Mouse (Mus musculus) G1E-ER4 (cell line): ENCODE data around the gene Fgfr2. TPM values are rescaled to one million over a fixed set of nuclear protein-coding genes. Genes with fewer than 3 reads are reported as not detected.

Source experiments
- GATA1 ChIP-seq: IDR thresholded peaks from one replicate; pipeline ENCODE4 v1.8.0; 2012; ENCODE audit warnings: low read length, inconsistent platforms
- polyA plus RNA-seq: library from polyadenylated mRNA; stranded (reverse); fragments of >175 nt; gene quantifications from 2 replicates; pipeline ENCODE4 v1.2.3, GENCODE M21; 2012

The Fgfr2 gene
- polyA plus RNA-seq, 1 experiment: not detected

- no peak for TF ChIP-seq GATA1
Measured at GRCm38 (mm10) chr7:130818813-130819212, 2304.3 kb downstream of the Fgfr2 start.

- no peak for TF ChIP-seq GATA1
Measured at GRCm38 (mm10) chr7:130816243-130816642, 2306.9 kb downstream of the Fgfr2 start.

DNA sequence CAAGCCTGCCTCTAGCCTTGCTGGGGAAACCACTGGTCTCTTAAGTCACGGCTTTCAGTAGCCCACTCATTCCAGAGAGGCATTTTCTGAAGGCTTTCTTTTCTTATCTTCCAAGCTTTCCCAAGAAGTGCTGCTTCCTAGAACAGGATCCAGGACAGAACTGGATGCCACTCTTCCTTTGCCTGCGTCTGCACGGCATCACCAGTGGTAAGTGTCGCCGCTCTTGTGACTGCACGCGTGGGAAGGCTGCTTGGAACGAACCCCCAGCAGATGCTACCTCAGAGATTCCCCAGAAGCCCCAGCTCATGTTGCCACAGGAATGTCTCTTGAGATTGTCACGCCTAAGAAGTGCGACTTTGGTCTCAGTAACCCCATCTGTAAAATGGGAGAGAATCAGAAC lies 2307.5 kb downstream of the Fgfr2 start:
- TF ChIP-seq GATA1: no peak

GRCm38 (mm10) chr7:130812407-130812806 lies 2310.7 kb downstream of the Fgfr2 start:
- TF ChIP-seq GATA1: no peak

DNA sequence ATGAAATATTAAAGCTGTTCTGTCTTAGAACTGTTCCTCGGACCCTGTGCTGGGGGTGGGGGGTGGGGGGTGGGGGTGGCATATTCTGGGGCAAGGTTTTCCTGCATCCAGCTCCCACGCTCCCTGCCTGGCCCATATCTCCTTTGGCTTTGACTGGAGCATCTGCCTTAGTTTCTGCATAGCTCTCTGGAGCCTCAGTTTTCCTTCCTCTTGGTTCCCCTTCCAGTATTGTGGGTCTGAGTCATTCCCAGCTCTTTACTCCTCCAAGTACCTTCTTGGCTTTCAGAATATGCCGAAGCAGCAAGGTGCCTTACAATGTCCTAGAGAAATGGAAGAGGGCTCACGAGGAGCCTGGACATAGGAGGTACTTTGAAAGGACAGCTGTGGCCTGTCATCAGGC lies 2312.9 kb downstream of the Fgfr2 start:
- no peak for TF ChIP-seq GATA1

DNA sequence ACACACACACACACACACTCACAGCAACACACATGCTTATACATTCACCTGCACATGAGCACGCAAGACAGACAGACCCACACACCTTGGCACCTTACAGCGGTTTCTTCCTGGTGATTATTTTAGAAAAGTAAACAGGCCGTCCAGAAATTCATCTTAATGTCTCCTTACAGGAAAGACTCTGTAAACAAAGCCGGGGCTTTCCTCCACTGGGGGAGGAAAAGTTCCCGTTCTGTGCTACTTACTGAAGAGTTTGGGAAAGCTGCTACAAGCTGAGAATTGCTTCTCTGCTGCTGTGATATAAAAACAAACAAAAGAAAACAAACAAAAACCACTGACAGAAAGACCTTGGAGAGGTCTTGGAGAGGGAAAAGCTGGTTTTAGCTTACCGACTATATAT lies 2314.5 kb downstream of the Fgfr2 start:
- TF ChIP-seq GATA1: no peak

GRCm38 (mm10) chr7:130807749-130808148 lies 2315.4 kb downstream of the Fgfr2 start:
- TF ChIP-seq GATA1: no peak

DNA sequence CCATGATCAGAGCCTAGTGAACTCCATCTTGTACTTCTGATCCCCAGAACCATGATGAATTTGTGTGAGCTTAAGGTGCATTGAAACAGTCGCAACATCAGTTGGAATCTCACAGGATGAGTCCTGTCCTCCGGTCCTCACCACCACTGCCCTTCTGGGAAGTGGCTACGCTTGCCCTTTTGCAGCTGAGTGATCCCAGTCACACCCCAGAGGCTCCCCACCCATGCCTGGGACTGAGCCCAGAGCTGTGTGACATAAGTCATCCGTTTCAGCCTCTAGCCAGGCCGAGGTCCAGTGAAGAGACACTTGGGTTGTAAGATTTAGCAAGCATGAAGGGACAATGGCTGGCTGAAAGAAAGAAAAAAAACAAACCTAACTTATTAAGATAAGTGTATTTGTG lies 2318.2 kb downstream of the Fgfr2 start:
- no peak for TF ChIP-seq GATA1

DNA sequence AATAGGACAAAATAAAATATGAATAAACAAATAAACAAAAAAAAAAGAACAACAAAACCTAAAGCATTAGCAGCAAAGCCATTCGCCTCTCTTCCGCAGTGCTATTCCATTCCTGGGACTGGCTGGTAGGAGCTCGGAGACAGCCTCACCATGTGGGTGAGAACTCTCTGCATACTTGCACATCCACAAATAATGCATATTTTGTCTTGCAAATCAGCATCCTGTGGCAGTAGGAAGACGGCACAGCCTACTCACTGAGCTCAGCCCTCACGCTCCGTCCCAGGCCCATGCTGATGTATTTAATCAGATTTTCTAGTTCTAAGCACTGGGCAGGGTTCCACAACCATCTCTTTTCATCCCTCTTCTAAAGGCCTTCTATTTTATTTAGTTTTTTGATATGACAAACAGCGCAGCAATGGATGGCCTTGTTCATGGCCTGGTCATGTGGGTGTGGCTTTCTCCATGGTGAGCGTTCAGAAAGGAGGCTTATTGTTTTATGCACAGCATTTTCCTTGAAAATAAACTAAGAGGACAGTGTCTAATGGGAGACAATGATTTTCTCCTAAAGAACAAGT lies 2319.8 kb downstream of the Fgfr2 start:
- no peak for TF ChIP-seq GATA1

DNA sequence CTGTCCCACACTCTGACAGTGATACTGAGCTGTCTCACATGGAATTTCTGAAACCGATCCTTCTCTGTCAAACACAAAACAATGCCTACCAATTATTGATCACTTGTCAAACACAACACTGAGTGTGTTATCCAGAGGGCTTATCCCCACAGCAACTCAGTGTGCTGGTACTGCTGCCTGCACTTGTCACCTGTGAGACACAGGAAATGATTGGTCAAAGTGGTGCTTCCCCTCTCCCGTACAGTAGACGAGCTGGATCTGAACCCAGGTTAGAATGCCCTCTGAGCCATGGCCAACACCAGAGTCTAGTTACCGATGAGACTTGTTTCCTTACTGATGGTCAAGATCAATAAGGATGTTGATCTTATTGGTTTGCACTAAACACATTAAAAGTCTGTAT lies 2321.3 kb downstream of the Fgfr2 start:
- TF ChIP-seq GATA1: no peak

DNA sequence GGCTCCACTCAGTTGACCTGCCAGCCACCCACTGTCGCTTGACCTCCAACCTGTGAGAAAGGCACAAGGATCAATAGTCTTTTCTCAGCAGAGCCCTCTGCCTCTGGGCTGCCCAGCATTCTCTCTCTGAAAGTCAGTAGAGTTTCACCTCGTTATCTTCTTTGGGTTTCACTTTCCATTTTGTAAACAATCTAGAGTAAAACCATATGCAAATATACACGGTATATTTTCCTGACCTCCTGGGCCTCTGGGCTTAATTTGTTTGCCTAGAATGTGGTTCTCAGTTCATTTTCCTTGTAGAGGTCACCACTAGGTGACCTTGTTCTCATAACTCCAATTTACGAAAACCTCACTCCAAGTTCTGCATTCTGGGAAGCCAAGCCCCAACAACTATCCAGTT lies 2322.5 kb downstream of the Fgfr2 start:
- no peak for TF ChIP-seq GATA1

DNA sequence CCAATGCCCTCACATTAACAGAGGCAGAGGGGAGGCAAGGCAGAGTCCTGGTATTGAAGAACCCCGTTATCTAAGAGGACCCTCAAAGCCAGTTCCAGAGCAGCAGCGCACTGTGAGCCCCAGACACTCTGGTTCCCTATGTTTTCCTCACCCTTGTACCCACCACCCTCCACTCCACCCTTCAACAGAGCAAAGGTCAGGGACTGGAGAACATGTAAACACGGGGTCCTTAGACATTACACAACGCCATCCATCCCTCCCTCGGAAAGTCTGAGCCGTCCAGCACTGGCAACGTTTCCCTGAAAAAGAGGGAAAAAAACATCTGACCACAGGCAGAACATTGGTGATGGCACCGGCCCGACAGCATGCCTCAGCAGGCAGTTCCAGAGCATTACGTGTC lies 2323.7 kb downstream of the Fgfr2 start:
- no peak for TF ChIP-seq GATA1

DNA sequence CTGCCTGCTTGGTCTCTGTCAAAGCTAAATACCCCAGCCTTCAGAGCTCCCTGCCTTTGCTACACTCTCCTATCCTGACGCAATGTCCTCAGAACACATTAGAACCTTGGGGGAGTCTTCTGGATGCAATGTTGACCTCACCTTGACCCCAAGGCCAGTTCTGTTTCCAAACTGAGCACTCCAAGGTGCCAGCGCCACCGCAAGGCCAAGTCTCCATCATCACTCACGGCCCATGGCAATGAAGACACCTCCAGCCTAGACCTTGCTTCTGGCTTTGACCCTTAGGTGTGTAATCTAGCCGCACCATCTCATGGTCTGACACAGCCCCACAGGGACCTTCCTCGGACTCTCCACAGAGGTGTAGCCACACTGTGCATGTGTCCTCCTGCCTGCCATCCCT lies 2325.6 kb downstream of the Fgfr2 start:
- no peak for TF ChIP-seq GATA1

GRCm38 (mm10) chr7:130796786-130797185 lies 2326.4 kb downstream of the Fgfr2 start:
- no peak for TF ChIP-seq GATA1

- no peak for TF ChIP-seq GATA1
Measured at GRCm38 (mm10) chr7:130793671-130794070, 2329.5 kb downstream of the Fgfr2 start.

- TF ChIP-seq GATA1: no peak
Measured at GRCm38 (mm10) chr7:130789456-130789855, 2333.7 kb downstream of the Fgfr2 start.

GRCm38 (mm10) chr7:130788950-130789349 lies 2334.2 kb downstream of the Fgfr2 start:
- TF ChIP-seq GATA1: no peak

DNA sequence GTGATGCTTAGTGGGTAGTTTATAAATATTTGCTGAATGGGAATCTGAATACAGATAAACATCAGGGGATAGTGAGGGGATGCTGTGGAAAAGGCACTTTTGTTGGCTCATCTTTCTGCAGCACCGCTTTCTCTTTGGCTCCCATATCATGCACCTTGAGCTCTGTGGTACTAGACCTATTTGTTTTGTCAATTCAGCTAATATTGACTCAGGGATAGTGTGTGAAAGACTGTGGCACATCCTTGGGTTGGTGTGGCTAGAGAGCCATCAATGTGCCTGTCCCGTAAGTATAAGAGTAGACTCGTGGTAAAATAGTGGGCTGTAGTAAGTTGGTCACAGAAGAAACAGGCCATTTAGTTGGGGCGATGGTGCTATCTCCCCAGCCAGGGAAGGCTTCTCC lies 2335.6 kb downstream of the Fgfr2 start:
- TF ChIP-seq GATA1: no peak

- TF ChIP-seq GATA1: no peak
Measured at GRCm38 (mm10) chr7:130786708-130787107, 2336.4 kb downstream of the Fgfr2 start.
